Mouse (Mus musculus) left cerebral cortex, postnatal 10 days (tissue): ENCODE measurements at regions not wholly inside any gene's neighbourhood (a gene's known extent, or its start where the extent isn't known, plus 50 kb on each side); places are given as distances from the start of the nearest gene placed in this dataset.

ENCODE experiments used
- DNase-seq, 2 experiments: peaks; one replicate each; pipeline ENCODE4 v3.0.0; 2021 to 2022; ENCODE audit warnings: low spot score in 2 of 2, mixed read lengths in 1 of 2; ENCODE audit errors: extremely low spot score in 1 of 2
- intact Hi-C: fragments of 180-260 bp; cut with DNase I; formaldehyde crosslinking; loops from one replicate; pipeline ENCODE4 v1.15.1; 2025

DNA sequence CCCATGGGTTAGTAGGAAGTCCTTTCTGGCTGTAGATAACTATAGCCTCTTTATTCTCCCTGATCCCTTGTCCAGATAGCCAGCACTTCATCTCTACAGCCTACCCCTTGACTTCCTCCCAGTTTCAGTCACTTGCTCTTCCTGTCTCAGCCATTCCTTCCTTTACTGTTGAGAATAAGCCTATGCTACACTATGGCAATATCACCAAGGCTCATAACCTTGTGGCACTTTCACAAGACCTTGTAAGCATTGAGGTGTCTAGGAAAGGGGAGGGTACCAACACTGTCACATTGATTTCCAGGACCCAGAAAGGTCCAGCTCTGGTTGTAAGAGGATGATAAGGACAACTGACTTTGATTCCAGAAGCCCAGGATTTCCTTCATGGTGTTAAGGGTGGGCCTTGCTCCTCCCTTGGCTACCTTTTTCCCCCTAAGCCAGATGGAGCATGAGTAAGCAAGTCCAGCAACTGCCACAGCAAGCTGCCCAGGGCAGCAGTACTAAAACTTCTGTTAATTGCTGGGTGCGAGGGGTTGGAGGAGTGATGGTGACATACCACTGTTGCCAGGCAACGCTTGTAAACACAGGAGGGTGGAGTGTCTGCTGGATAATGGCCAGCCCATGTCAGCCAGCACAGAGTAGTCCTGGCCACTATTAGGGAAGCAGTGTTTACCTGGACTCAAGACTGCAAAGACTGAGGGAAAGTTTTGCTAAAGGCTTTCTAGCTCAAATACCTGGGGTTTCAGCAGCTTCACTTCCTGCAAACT is 75.7 kb downstream of the Ankrd16 start:
- DNase-seq = peak in 1 of 2 experiments; percentile 15
- intact Hi-C loops = no loop called here

DNA sequence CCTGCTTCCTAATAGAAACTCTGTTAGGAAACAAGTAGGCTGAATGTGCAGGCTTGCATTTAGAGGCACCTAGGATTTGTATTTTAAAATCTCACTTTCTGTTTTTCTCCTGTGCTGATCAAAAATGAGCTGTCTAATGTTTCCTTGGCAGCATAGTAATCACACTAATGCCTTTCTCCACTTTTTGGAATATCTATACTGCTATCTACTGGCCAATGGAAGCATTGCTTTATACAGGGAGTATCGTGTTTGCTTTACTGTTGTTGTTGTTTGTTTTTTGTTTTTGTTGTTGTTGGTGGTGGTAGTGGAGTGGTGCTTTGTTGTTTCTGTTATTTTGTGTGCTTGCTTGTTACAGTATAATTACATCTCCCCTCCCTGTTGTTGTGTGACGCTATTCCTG is 92.3 kb downstream of the Ankrd16 start:
- DNase-seq = no peak
- intact Hi-C loops = loop anchor here (5.0 kb wide), 1 partner anchor 268 kb away; the partner anchor contains the start of gene Rbm17

DNA sequence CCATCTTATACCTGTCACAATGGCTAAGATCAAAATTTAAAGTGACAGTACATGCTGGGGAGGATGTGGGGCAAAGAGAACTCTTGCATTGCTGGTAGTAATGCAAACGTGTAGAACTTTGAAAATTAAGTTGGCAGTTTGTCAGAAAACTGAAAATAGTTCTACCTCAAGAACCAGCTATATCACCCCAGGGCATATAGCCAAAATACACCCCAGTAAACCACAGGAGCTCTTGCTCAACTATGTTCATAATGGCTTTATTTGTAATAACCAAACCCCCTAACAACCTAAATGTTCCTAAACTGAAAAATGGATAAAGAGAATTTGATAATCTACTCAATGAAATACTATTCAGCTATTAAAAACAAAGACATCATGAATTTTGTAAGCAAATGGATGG is 102.3 kb downstream of the Ankrd16 start:
- intact Hi-C loops = no loop called here
- no peak for DNase-seq

DNA sequence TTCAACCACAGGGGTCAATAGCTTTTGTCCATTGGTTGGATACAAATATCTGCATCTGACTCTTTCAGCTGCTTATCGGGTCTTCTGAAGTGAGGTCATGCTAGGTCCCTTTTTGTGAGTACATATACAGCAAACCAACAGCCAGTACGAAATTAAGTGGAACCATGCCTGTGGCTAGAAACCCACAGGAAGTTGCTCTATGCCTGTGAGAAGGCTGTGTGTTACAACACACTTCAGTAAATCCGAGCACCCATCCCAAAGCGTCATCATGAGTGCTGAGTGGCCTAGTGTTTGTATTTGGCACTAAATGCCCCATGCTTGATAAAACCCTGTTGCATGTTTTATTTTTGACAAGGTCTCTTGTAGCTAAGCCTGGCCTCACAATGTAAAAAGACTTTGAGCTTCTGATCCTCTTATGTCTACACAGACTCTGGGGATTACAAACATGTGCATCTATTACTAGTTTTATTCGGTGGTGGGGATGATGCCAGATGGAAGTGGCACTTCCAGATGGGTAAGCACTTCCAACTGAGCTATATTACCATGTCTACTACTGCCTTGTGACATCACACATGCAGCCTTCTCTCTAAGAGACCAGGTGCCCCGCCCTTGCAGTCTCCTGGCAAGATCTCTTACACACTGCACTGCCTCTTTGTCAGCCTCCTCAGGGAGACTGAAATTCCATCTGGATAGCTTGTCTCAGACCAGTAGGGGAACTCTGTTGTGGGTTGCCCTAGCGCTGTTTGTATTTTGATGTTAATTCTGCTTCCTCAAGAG is 117.3 kb downstream of the Ankrd16 start:
- intact Hi-C loops = no loop called here

DNA sequence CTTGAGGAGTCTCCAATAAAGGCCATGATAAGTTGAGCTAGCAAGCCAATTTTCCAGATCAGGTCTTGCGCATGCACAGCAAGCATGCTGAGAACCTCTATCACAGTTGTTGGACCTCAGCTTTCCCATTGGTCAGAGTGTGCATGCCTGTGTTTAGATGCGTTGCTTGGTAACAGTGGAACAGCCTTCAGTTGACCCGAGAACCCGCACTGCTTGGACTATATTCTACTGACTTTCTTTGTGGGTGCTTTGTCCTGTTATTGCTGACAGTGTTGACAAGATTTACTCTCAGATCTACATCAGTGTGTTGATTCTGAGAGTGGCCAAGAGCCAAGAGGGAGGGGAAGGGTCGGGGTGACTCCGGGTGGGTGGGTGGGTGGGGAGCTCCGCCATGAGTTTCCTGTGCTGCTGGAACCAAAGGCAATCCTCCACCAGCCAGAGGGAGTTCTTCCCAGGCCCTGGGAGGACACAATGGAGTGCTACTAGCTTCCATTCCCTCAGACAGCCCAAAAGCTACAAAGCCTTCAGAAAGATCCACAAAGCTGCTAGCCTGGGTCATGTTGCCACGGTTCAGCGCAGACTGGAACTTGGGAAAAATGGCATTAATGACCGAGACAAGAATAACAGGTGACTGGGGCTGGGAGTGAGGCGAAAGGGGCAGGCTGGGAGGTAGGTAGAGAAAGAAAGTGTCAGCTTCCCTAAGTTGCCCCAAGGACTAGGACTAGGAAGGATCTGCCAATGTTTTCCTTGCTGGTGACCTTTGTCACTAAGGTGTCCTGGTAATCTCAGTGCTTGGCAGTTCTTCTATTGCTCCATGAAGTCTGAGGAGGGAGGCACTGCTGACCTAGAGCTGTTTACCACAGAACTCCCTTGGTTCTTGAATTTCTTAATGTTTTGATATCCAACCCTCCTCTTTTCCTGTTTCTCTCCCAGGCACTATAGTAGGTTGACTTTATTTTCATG is 122.3 kb downstream of the Ankrd16 start:
- no peak for DNase-seq
- intact Hi-C loops = no loop called here

More for the DNA sequence above, 117.3 kb downstream of the Ankrd16 start:
- no peak for DNase-seq

DNA sequence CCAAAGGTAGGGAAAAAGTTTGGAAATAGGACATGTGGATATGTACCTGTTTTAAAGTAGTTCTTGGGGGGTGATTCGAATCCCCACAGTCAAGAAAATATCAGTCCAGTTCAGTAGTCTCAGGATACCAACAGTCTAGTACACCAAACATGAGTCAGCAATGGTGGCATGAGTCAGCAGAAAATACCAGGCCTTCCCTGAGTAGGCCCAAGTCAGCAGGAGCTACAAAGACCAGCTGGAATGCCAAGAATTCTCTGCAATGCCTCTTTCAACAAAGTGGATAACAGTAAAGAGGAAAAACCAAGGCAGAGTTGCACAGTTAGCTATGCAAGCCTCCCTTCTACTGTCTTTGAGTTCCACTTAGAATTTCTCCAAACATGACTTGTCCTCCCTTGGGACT is 137.1 kb downstream of the Ankrd16 start:
- DNase-seq = no peak
- intact Hi-C loops = no loop called here

DNA sequence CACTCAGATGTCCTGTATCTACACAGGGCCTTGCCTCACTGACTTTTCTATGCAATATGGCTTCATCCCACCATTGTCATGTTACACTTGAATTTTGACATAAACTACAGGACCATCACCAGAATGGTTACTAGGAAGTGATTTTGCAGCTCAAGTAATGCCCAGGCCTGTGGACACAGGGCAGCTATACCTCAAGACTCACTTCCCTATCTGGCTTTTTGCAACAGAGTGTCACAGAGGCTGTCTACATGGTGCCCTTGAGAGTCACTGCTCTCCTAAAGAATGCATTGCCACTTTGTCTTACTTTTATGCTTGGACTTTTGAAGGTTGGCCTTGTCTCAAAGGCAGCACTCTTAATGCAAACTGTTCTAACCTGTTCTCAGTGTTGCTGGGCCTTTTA is 139.7 kb downstream of the Ankrd16 start:
- no peak for DNase-seq
- intact Hi-C loops = no loop called here

DNA sequence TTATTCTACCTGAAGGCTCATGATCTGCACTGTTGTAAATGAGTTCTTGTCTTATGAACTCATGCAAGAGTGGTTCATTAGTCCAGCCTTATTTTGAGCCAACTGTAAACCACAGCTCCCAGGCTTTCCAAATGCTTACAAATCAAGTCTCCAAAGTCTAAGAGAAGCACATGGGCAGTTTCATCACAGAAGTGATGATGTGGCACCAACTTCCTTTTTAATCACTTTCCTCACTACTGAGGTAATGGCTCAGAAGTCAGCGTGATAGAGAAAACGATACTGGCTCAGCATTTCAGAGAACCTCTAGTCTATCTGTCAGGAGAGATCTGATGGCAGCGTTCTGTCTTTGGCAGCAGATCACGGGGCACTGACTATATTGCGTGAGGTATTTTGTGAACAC is 140.4 kb downstream of the Ankrd16 start:
- DNase-seq = no peak
- intact Hi-C loops = no loop called here

DNA sequence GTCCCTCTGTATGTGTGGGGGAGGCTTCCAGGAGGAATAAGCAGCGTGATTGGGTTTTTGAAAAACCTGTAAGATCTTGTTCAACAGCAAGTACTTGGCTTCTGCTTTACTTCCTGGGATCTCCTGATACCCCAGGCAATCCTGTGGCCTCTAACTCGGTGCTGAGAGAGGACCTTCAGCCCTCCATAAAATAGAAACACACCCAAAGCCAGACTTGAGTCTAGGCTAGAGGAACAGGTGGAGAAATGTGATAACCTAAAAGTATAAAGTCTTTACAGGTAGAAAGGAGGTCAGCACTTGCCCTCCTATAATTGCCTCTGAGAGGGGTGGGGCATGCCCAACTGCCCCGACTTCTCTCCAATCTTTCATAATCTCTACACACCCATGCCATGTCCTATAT is 183.1 kb downstream of the Ankrd16 start:
- intact Hi-C loops = no loop called here
- no peak for DNase-seq

DNA sequence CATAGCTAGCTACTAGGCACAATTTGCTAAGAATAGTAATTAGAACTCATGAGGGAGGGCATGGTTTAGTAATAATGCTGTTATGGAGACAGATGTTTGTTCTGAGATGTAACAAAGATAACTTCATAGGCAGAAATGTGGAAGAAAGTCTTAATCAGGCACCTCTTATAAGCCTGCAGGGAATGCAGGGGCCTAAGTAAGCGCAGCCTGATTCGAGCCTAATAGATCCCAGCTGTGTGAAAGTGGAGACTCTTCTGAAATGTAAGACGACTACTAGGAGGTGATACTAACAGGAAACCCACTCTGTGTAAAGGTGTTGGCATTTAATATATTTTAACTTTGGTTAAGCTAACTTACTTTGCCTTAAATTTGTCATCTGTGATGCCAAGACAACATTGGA is 187.7 kb downstream of the Ankrd16 start:
- DNase-seq = no peak
- intact Hi-C loops = no loop called here

DNA sequence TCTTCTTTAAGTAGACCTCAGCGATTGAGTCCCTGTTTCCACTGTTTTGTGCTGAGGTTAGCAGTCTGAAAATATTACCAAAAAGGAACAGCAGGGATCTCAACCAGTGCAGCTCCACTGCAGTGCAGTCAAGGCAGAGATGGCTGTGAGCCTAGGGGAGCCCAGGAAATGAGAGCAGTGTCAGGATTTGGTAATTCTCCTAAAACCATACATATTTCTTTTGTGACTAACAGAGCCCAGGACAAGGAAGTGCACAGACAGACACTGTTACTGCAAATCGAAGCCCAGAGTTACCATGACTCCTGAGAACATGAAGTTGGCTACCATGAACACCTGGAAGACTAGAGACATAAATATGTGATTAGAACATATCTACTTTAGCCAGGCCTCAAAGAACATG is 189.3 kb downstream of the Ankrd16 start:
- no peak for DNase-seq
- intact Hi-C loops = no loop called here

DNA sequence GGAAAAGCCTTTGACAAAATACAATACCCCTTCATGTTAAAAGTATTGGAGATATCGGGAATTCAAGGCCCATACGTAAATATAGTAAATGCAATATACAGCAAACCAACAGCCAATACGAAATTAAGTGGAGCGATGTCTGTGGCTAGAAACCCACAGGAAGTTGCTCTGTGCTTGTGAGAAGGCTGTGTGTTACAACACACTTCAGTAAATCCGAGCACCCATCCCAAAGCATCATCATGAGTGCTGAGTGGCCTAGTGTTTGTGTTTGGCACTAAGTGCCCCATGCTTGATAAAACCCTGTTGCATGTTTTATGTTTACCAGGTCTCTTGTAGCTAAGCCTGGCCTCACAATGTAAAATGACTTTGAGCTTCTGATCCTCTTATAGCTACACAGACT is 194.3 kb downstream of the Ankrd16 start:
- intact Hi-C loops = no loop called here
- DNase-seq = no peak

DNA sequence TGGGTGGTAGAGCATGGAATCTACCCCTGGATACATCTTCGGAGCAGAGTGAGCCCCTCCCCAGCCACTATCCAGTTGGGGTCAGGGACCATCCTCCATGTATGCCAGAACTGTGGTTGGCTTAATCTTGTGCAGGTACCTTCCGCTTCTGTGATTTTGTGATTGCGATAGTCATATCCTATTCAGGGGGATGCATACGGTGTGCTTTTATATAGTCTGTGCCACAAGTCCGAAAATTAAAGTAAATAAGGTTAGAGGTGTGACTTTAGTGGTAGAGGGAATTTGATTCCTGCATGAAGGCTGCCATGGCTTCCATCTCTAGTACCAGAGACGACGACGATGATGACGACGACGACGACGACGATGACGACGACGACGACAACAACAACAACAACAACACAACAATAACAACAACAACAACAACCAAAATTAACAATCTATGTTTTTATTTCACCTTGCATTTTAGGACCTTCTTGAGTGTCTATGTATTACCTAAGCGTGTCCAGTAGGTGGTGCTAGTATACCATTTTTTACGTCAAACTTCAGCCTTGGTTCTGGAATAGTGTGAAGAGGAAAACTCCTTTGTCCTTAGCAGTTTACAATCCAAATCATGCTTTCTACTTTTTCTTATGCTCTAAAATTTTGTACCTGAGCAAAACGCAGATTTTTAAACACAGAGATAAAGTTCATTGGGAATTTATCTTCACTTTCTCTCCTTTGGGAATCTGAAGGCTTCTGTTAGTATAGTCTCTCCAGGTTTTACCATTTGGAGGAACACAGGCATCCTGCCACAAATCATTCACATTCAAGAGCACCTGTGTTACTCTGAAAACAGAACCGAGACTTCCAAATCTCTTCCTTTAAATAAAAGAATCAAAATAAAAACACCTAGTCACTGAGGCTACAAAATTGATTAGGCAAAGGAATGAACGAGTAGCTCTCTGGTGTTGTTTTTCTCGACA is 224.5 kb downstream of the Ankrd16 start:
- no peak for DNase-seq

DNA sequence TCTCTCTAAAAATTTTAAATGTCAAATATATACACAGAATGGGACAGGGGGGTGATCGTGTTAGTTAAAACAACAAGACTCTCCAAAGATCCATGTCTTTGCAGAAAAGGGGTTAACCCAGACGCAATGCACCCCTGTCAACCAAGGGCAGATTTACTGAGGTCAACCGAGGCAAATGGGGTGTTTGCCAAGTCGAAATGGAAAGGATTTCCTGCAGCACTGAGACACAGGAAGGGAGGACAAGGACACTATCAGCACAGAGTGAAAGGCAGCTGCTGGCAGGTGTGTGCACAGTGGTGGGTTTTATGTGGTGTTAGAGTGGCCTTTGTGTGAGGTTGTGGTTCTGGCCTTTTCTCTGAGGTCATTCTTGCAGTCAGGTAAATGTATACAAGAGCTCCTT is 226.7 kb downstream of the Ankrd16 start:
- intact Hi-C loops = loop anchor here (5.0 kb wide), 1 partner anchor 388 kb away; no protein-coding TSS in a partner anchor
- DNase-seq = no peak

More for the DNA sequence above, 224.5 kb downstream of the Ankrd16 start:
- intact Hi-C loops = loop anchor here (2.0 to 5.0 kb wide), 2 partner anchors 299 to 390 kb away; partner anchors contain the start of gene Itga8

DNA sequence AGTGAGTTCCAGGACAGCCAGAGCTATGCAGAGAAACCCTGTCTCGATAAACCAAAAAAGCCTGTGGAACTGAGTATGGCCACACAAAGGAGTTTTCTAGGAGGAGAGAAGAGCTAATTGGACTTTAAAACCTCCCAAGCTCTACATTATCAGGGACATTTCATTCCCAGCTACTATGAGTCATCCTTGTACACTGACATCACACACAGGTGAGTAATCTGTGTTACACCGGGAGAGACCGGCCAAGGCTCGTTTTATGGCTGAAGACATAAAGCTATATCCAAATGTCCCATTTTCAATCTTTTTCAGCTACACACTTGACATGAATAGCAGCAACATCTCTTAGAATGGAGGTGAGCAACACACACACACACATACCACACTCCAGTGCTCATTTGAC is 229.5 kb downstream of the Ankrd16 start:
- DNase-seq = no peak
- intact Hi-C loops = no loop called here

DNA sequence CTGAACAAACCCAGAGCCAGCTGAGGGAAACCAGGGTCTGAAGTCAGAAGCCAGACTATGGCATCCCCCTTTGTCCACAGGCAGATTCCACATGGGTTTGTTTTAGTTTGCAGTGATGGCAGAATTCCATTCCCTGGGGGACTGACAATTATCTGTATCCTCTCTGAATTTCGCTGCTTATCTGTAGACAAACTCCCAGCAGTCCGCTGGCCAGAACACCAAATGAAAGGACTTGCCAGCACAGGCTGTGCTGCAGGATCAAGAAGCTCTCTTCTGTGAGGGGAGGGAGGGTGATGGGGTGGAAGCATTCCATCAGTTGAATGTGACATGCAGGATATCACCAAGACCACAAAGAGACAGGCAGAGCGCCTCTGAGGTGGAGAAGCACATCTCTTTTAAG is 233.8 kb downstream of the Ankrd16 start:
- DNase-seq = no peak
- intact Hi-C loops = no loop called here

DNA sequence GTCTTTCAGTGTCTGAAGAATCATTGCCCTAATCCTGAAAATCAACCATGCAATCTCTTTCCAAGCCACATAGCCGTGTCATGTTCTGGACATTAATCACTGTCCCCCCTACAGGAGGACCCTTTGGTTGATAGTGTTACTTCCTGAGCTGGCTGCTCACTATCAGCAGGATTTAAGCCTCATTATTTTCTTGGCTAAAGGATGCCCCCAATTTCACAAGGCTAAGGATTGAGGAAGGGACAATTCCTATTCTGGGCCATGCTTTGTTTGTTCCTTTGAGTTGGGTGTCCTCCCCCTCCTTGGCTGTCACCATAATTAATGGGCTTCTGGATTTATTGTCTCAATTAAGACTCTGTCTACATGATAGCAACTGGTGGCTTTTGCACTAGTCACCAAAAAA is 241.9 kb downstream of the Ankrd16 start:
- intact Hi-C loops = no loop called here

More for the DNA sequence above, 241.9 kb downstream of the Ankrd16 start:
- DNase-seq = no peak
